Mouse (Mus musculus) embryo, embryonic 11 days (tissue): ENCODE results near the gene Tsfm.

ENCODE experiments used
- DNase-seq: peaks from one replicate; pipeline ENCODE4 v3.0.0-alpha.2; 2015

The Tsfm gene

DNA sequence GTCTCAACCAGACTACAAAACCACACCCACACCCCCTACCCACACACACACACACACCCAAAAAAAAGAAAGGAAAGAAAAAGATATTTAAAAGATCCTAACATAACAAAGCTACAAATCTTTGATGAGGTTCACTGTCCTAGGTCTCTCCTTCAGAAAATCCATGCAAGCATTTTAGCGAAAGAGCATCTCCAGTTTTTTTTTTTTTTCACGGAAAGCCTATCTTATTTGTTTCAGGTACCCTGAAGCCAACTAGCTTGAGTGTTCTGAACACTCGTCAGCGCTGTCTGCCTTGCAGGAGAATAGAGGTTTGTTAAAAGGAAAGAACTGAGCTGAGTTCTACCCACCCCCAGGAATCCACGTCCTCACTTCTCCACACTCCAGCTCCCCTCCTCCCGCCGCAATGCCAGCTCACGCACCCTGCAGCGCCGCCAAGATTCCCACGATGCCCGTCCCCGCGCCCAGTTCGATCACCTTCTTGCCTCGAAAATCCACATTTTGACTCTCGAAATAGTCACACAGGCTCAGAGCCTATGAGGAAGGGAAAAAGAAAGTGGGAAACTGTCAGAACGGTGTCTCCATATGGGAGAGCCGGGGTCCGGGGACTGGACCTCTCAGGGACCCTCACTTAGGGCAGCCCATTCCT is 10.1 kb upstream of the Tsfm start:
- DNase-seq: no peak

DNA sequence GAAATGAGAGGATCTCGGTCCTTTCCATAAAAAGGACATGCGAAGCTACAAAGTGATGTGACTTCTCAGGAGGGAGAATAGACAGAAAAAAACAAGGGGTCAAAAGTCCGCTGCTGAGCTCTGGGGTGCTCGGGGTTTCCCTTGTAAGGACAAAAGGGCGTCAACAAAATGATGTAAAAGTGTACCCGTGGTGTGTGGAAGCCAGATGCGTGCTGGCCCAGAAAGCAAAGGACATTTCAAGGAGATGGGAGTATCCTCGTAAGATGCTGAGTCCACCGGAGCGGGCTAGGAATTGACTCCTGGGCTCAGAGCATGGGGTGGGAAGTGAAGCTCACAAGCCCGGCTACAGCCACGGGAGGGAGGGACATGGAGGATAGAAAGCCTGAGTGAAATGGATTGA is 7.0 kb upstream of the Tsfm start:
- no peak for DNase-seq

DNA sequence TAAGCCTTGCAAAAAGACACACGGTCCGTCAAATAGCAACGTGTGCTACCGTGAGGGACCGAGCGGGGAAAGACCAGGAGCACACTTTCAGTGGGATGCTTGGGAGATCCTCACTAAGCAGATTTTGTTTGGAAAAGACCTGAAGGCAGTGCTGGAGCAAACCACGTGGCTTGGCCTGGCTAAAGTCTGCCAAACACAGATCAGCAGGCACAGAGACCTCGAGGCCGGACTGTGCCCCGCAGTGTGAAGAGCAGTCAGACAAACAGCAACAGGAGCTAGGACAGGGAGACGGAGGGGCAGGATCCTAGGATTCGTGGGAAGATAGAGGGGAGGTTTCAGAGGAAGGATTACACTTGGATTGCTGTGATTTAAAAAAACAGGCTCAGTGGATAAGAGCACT is 5.6 kb upstream of the Tsfm start:
- no peak for DNase-seq

DNA sequence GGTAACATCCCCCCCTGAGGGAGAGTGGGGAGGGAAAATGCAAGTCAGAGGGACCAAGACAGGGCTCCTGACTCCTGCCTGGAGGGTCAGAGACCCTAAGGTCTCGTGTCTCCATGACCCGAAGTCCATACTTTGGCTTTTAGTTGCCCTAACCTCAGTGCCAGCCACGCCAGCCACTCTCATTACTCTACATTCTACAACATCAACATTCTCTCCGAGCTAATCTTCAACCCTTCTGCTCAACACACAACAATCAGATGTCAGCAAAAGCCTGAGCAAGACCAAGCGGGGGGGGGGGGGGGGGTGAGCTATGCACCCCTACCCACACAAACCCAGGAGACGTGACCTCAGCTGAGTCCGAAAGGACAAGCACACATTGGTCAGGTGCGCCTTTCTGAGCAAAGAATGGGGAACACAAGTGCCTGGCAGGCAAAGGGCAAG is 2.7 kb upstream of the Tsfm start:
- no peak for DNase-seq

DNA sequence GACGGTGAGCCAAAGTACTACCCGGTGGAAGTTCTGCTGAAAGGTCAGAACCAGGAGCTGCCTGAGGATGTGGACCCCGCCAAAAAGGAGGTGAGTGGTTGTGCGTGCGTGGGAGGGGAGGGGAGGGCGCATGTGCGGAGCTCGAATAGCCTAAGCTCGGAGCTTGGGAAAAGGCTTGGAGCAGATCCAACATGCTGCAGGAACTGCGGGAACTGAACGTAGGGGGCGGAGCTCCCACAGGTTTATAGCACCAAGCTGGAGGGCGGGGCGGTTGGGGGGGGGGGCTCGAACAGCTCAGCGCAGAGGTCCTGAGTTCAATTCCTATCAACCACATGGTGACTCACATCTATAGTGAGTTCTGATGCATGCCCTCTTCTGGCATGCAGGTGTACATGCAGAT is 12.2 kb downstream of the Tsfm start:
- no peak for DNase-seq

DNA sequence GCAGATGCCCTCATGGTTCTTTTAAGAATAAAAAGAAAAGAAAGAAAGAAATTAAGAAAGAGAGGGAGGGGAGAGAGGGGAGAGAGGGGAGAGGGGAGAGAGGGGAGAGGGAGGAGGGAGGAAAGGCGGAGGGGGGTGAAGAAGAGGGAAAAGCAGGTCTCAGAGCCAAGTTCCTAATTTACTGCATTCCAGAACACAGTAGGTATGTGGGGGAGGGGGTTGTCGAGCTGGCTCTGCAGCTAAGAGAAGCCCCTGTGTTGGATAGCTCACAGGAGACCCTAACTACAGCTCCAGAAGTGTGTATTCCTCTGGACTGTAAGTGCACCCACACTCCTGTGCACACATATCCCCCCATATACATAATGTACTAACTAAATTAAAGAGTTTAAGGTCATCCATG is 13.6 kb downstream of the Tsfm start:
- DNase-seq: peak; percentile 13

DNA sequence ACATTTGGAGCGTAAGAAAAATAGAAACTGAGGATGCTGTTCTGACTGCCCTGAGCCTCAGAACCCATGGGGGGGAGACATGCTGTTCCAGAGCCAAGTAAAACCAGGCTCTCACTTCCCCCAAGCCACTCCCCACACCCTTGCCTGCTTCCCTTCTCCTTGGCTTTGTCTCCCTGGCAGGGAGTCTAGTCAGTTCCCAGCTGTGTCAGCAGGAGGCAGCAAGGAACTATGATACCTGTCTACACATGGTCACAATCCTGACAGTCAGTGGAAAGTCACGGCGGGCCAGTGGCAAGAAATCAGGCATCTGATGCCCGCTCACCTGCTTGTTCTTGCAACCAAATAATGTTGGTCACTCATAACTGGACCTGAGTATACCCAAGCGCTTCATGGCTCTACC is 14.2 kb downstream of the Tsfm start:
- peak; percentile 35 for DNase-seq

DNA sequence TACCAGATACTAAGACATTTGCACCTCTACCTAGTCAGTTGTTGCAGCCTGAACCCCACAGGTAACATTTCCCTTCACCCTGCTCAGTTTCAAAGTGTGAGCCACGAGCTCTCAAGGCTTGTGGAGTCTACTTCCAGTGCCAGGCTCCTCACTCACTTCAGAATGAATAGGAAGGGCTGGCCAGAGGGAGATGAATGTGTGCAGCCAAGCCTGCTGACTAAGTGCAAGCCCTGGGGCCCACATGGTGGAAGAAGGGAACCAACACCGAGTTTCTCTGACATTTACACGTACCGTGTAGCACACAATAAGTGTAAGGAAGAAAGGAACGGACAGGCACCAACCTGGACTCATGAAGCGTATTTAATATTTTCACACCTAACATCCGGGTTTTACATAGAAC is 26.8 kb downstream of the Tsfm start:
- DNase-seq: no peak

DNA sequence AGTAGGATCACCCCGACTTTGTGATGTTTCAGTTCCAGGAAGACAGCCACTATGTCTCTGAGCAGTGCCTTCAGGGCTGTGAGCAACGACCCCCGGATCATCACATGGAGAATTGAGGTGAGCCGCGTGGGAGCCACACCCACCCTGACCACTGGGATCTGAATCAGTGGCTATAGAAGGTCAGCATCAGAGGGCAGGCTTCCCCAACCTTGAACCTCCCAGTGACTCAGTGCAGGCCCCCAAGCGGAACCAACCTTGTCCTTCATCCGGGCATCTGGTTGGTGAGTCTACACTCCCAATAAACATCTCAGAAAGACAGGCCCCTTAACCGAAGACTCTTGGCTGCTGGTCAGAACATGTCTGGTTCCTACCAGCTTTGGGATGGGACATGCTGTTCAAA is 27.3 kb downstream of the Tsfm start:
- DNase-seq: no peak

DNA sequence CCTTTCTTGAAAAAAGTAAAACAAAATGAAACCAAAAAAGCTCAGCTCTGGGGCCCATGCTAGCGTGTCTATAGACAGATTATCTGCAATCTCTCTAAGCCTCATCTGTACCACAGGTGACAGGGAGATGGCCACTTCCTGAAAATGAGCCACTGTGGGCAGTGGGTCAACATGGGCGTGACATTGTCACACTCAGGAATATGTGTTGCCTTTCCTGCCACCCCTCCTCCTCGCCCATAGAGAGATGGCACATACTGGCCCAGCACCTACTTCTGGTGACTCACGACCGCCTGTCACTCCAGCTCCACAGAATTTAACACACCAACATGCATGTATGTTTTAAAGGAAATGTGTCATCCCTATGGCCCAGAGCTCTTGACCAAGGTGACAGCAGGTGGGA is 27.9 kb downstream of the Tsfm start:
- no peak for DNase-seq

DNA sequence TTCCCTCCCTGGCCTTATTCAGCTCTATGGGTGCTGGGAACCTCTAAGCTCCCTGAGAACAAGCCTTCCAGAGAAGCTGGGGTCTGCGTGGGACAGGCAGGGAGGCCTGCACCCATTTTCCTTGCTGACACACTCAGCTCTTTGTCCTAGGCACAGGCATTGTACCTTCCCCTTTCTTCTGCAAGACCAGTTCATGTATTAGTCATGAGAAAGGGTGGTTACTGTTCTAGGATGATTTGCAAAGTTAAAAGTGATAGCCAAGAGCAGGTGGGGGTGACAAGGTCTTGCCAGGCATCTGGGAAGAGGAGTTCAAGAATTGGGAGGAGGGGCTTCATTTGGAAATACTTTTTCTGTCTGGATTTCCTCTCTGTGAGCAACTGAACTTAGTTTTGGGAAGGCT is 28.6 kb downstream of the Tsfm start:
- no peak for DNase-seq

DNA sequence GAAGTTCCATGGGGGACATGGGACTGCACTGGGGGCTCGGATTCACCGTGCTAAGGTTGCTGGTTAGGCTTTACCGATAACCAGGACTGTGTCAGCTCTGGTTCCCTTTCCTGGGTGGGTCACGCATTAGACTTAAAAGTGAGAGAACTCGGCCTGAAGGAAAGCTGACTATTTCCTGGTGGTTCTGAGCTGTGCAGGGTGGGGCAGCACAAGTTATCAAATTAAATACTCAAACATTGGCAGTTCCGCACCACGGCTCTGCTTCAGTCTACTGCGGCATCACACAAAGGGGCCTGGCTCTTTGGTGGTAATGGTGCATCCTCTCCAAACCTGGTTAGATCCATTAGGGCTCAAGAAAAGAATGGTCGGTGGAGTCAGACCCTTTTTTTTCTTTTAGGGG is 29.3 kb downstream of the Tsfm start:
- DNase-seq: no peak

DNA sequence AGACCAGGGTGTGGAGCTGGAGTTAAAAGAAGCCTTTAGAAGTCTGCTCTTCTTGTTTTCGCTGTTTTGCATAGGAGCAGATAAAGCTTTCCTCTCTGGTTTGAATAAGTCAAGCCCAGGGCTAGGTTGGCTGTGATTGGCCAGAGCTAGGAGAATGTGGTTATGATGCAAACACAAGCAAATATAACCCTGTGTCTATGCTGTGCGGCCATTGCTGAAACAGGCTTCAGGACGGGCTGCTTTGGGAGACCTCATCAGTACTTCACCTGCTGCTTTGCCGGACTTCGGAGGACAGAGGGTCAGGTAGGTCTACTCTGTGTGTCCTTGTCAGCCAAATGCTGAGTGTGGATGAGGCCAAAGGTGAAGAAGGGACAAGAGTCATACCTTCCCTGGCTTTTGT is 30.1 kb downstream of the Tsfm start, which contains the start of gene Avil:
Avil (plus strand) TSS at position 181 of the 400 bp plus-strand sequence.
- no peak for DNase-seq

DNA sequence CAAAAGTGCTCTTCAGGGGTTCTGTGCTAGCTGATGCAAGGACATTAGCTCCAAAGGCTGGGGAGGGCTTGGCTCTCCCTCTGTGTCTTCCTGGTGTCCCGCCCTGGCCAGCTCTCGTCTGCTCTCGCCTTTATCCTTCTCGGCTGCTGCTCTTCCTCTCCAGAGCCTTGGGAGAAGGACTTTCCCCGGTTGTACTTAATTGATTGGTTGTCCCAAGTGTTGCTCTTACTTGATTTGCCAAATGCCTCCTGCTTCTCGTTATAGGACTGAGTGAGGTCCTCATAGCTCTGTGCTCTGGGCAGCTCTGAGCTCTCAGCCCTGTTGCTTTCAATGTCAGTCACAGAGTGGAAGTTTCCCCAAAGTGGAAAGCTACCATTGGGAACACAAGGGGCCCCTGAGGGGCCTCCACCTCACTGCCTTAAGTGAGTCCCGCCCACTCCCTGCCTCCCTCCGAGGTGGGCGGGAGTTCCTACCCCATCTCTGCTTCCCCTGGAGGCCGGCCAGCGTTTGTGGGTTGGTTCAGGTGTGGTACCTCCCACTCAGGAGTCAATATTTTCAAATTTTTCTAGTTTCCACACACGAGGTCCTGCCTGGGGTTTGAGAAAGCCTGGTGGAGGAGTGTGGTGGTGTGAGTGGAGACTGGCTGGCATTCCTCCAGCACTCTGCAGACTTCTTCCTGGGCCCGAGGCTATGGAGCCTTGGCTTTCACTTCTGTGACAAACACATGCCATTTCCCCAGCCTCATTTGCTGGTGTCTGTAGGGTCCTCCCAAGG is 33.1 kb downstream of the Tsfm start:
- no peak for DNase-seq

DNA sequence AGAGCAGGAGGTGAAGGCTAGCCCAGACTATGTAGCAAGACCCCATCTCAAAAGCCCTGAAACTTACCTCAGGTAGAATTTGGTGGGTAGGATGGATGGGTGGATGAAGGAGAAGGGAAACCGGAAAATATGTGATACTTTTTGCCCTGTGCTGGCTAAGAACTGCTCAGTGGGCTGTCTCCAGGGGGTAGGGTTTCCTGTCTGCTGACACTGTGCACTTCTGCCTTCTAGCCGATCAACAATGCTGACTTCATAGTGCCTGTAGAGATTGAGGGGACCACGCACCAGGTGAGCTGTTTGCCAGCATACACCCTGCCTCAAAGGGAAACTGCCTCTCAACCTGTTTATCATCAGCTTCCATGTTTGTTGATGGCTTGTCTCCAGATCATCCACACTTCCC is 37.0 kb downstream of the Tsfm start:
- DNase-seq: no peak

DNA sequence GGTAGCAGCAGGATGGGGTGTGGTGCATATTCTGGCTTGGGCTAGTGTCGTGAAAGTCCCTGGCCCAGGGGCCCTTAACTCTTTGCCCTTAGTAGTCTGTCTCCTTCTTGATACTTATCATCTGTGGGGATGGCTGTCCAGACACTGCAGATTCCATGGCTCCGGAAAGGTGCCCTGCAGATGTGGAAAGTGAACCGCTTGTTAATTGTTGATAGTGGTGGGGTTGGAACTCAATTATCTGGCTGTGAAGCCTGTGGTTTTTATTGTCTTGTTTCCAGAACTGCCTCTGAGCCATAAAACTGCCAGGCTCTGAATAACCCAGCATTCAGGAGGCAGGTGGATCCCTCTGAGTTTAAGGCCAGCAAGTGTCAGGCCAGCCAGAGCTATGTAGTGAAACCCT is 39.0 kb downstream of the Tsfm start:
- no peak for DNase-seq

DNA sequence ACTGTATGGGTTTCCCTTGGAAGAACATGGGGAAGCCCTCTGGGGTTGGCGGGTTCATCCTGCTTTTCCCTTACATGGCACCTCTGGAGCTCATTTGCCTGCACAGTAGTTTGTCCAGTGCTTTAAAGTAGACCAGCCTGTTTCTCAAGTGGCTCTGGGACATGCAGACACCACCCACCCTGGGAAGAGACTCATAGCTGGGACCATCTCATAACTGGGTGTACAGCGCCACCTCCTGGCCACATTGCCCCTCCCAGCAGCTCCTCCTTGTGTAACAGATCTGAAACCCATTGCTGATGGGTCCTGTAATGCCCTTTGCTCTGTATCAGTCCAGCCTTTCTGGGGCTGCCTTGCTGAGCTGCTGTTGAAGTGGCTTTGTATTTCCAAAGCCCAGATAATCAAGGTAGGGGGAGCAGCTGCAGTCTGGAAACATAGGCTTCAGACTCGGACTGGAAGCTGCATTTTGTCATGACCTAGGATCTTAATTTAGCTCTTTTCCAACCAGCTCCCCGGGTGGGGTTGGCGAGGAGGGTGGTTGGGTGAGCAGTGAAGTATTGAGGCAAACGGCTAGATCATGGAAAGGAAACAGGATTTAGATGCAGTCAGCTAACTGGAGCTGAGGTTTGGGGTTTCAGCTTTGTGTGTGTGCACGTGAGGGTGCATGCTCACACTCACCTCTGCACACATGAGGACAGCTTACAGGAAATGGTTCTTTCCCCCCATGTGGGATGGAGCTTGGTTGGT is 40.2 kb downstream of the Tsfm start:
- peak; percentile 86 for DNase-seq

DNA sequence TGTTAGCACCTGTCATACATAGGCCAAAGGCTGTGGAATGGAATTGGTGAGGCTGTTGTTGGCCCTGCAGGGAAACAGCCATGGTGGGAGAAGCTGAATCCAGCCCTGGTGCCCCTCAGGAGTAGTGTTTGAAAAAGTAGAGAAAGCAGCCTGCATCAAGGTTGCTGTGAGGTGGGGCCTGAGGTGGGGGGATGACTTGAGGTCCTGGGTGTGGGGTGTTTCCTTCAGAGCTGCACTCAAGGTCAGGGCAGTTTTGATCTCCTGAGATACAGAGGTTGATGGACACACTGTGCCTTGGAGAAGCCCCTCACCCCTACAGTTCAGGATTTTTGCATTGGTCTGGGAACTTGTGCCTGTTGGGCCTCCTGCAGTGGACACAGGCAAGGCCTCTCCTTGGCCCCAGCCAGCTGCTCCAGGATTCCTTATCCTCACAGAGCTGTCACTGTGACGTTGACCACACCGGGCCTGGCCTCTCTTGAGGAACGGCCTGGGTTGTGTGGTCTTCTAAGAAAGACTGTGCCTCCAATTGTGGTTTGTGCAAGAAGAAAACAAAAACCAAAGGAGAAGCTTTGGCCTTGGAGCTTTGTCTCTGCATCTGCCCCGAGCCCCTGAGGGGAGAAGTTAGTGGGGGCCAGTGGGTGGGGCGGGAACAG is 42.0 kb downstream of the Tsfm start:
- DNase-seq: no peak

DNA sequence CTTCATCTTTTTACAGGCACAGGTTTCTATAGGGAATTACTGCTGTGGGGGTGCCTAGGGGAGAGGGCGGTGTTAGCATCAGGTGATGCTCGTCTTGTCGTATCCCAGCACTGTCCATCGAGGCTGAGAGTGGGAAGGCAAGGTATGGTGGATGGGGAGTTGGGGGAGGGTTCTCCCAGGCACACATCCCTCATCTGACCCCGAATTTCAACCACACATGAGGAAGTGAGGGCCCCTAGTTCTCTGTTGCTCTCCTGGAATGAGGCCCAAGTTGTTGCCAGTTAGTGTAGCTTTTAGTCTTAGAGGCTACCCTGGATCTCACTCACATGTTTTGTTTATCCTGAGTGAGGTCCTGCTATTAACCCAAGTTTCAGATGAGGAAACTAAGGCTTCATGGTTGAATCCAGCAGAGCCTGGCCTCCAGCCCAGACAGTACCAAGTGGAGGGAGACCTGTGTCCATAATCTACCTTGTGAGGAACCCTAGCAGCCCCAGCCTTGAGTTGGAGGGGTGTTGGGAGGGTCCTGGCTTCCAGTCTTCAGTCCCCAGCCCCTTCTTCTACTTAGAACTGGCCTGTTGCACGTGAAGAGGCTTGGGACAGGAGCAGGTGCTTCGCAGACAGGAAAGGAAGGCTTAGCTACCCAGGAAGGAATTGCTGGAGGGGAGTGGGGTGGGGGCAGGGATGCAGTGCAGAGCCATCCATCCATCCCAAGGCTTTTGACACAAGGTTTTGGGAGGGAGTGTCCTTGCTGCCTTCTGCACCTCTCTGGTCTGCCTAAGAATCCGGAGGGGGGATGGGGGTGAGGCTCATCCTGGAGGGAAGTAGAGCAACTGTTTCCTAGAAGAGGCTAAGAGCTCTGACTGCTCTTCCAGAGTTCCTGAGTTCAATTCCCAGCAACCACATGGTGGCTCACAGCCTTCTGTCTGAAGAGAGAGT is 43.2 kb downstream of the Tsfm start:
- no peak for DNase-seq

DNA sequence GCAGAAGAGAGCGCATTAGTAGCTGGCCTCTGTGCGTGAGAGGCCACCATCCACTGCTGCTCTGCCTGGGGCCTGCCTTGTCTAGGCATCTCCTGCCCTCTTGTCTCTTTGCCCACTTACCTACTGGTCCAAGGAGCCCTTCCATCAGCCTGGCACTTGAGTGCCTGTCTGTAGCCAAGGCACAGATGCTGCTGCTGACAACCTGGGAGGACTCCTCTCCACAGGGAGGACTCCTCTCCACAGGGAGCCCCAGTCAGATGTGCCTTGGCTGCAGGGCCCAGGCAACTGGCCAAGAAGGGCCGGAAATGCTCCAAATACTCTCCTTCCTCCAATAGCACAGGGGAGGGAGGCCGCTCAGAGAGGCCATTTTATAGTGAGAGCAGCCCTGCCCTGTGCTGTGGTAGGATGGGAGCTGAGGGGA is 44.1 kb downstream of the Tsfm start:
- peak; percentile 41 for DNase-seq

DNA sequence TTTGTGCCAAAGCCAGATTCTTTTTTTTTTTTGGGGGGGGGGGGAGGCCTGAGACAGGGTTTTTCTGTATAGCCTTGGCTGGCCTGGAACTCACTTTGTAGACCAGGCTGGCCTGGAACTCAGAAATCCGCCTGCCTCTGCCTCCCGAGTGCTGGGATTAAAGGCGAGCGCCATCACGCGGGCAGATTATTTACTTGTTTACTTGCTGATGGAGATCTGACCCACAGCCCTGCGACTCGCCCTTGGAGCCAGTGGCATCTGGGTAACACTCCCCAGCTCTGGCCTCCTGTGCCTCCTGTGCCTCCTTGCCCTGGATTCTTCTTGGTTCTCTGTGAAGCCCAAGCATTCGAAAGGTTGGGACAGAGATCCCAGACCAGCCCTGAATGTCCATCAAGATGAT is 45.1 kb downstream of the Tsfm start:
- DNase-seq: no peak

DNA sequence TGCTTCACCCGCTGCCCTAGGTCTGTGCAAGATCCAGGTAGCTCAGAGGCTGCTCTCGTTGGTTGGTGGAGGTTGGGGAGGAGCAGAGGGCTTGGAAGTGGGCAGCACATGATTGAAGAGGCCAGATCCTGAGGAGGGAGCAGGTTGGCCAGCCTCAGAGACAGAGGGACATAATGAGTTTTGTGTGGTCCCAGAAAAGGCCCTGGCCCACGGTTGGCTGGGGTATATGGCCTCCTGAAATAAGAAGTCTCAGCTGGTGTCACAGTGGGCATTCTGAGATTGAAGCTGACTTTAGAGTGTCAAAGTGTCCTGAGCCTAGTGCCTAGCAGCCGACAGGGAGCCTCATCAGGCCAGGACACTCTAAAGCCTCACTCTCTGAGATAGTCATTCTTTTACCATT is 45.5 kb downstream of the Tsfm start:
- no peak for DNase-seq
